Comparison of ENCODE assay signal across 7 mouse cellular contexts in the genomic region with DNA sequence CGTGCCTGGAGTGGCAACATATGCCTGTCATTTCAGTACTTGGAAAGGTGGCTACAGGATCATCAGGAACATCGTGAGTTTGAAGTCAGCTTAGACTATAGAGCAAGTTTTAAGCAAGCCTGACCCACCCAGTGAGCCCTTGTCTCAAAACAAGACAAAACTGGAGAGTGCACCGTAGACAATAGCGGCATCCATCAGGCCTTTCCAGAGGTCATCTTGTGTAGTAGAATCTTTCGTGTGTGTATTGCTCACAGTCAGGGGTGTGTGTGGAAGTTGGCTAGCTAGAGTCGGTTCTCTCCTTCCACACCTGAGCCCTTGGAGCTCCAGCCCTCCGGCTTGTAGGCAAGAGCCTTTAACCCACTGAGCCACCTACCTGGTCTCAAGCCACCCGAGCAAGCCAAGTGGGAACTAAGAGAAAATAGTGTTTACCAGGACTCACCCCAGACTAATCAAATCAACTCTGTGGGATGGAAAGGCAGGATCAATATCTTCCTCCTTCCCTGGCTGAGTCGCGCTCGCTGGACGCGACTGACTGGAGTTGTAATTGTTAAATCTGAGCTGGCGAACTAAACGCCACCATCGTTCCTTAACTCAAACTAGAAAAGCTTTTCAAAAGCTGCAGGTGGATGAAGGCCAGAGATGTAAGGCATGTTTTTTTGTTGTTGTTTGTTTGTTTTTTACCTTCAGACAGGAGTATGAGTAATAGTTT. TPM values are rescaled to one million over a fixed set of nuclear protein-coding genes. Genes with fewer than 3 reads are reported as not detected.
A peak's percentile ranks its signal among the peaks of the same experiment; 100 is the strongest.
DNase-seq lines count a peak whose midpoint lies in the region; ATAC-seq and TF ChIP-seq lines count a peak whose summit lies in the region.

No protein-coding gene starts in this region.

- H3K36me3 ChIP-seq in testis, adult 2 months (ENCODE audit: control insufficient read depth, insufficient read depth, low read length) = no peaks in the 10 kb centered on the region
- H3K36me3 ChIP-seq in forebrain, embryonic 16.5 days (ENCODE audit: control insufficient read depth, insufficient read depth) = no peaks in the 10 kb centered on the region
- no peaks in the 10 kb centered on the region for H3K36me3 ChIP-seq in liver, embryonic 11.5 days (ENCODE audit: control insufficient read depth, insufficient read depth, low read length)

- H3K9me3 ChIP-seq in forebrain, embryonic 16.5 days (ENCODE audit: control insufficient read depth, low read length) = no peaks in the 10 kb centered on the region
- no peaks in the 10 kb centered on the region for H3K9me3 ChIP-seq in liver, embryonic 11.5 days (ENCODE audit: control insufficient read depth, low read length)

- ATAC-seq in forebrain, embryonic 16.5 days = no peak
- peak; percentile 35 for ATAC-seq in liver, embryonic 11.5 days (replicated peaks; ENCODE audit: low FRiP score)

- no peak for DNase-seq in testis, postnatal 10 days (ENCODE audit: low spot score)
- DNase-seq in liver, embryonic 11.5 days (ENCODE audit: low spot score) = no peak
- DNase-seq in testis, postnatal 14 days (ENCODE audit: low spot score) = no peak
- no peak for DNase-seq in spleen, adult 12 weeks (ENCODE audit: low spot score)

- no peak overlapping the region for H3K27ac ChIP-seq in testis, adult 2 months (ENCODE audit: control insufficient read depth, insufficient read depth, low read depth, low read length)
- no peak overlapping the region for H3K27ac ChIP-seq in forebrain, embryonic 16.5 days (ENCODE audit: low read length)
- H3K27ac ChIP-seq in liver, embryonic 11.5 days (ENCODE audit: low read depth, low read length) = no peak overlapping the region
- no peak overlapping the region for H3K27ac ChIP-seq in olfactory bulb, adult 2 months (ENCODE audit: insufficient read depth, low read depth, low read length)

- H3K9ac ChIP-seq in forebrain, embryonic 16.5 days (replicated peaks; ENCODE audit: low read depth, low read length) = peak overlapping the region; percentile 24; the same call in 1 of the 2 replicates
- H3K9ac ChIP-seq in liver, embryonic 11.5 days (ENCODE audit: low read depth, low read length) = peak overlapping the region; percentile 34

- 12% methylated on average over 16 of the region's 16 CpGs for WGBS in forebrain, embryonic 16.5 days
- 19% methylated on average over 16 of the region's 16 CpGs for WGBS in liver, embryonic 11.5 days
- 28% methylated on average over 16 of the region's 16 CpGs for WGBS in olfactory bulb, adult 2 months

- H3K4me1 ChIP-seq in testis, adult 2 months (ENCODE audit: control insufficient read depth, insufficient read depth, low read length) = peaks cover 3% of the 10 kb centered on the region
- peaks cover 7% of the 10 kb centered on the region; the same call in 1 of the 2 replicates for H3K4me1 ChIP-seq in forebrain, embryonic 16.5 days (replicated peaks; ENCODE audit: control insufficient read depth, insufficient read depth, low read length)
- 0 out of 2 replicates have a peak, but pooled peaks cover 2% of the 10 kb centered on the region for H3K4me1 ChIP-seq in liver, embryonic 11.5 days (replicated peaks; ENCODE audit: control insufficient read depth, insufficient read depth, low read length)
- peaks cover 4% of the 10 kb centered on the region; the same call in 1 of the 2 replicates for H3K4me1 ChIP-seq in olfactory bulb, adult 2 months (ENCODE audit: control insufficient read depth, insufficient read depth, low read length)

- H3K27me3 ChIP-seq in testis, adult 2 months (ENCODE audit: control insufficient read depth, insufficient read depth, low read length) = no peaks in the 10 kb centered on the region
- H3K27me3 ChIP-seq in forebrain, embryonic 16.5 days (replicated peaks; ENCODE audit: control insufficient read depth, insufficient read depth, low read length) = no peaks in the 10 kb centered on the region; the same call in 1 of the 2 replicates
- no peaks in the 10 kb centered on the region for H3K27me3 ChIP-seq in liver, embryonic 11.5 days (replicated peaks; ENCODE audit: control insufficient read depth, insufficient read depth, low read length)

- TF ChIP-seq CTCF in testis, adult 2 months (IDR thresholded peaks at IDR 0.05; ENCODE audit: control insufficient read depth, insufficient read depth, insufficient replicate concordance, low read depth, low read length) = no peak
- no peak for TF ChIP-seq CTCF in olfactory bulb, adult 2 months (IDR thresholded peaks at IDR 0.05; ENCODE audit: insufficient read depth, low read depth, low read length)

- H3K4me3 ChIP-seq in testis, adult 2 months (ENCODE audit: control insufficient read depth, low read depth, low read length) = peak overlapping the region; percentile 52
- peak overlapping the region; percentile 42 for H3K4me3 ChIP-seq in forebrain, embryonic 16.5 days (replicated peaks; ENCODE audit: low read length)
- H3K4me3 ChIP-seq in liver, embryonic 11.5 days (ENCODE audit: low read depth, low read length) = peak overlapping the region; percentile 48
- peak overlapping the region; percentile 28 for H3K4me3 ChIP-seq in olfactory bulb, adult 2 months (ENCODE audit: insufficient read depth, low read depth, low read length)

- TF ChIP-seq POLR2A in testis, adult 2 months (IDR thresholded peaks at IDR 0.05; ENCODE audit: control insufficient read depth, low read depth, low read length) = no peak
- no peak for TF ChIP-seq POLR2A in olfactory bulb, adult 2 months (IDR thresholded peaks at IDR 0.05; ENCODE audit: insufficient read depth, low read depth, low read length)

- peak overlapping the region; percentile 61 for H3K4me2 ChIP-seq in forebrain, embryonic 16.5 days (ENCODE audit: low read length)
- peak overlapping the region; percentile 70 for H3K4me2 ChIP-seq in liver, embryonic 11.5 days

RNA-seq across cellular contexts. Expression of a gene that starts 36.7 kb away (rescaled TPM):
- polyA plus RNA-seq in testis, adult 2 months (2012; rRNA removed) = 0.93 and 1.3 TPM in 2 replicates
- polyA plus RNA-seq in forebrain, embryonic 16.5 days (2015; fragmentation: Nextera tagmentation; extraction: Ambion mirVana) = 184 and 188 TPM in 2 replicates
- polyA plus RNA-seq in liver, embryonic 11.5 days (2014; fragmentation: Nextera tagmentation; extraction: Ambion mirVana) = 13.2 and 14.7 TPM in 2 replicates
- not detected in 2 replicates for polyA plus RNA-seq in olfactory bulb, adult 2 months (2012; ENCODE audit: insufficient read depth, insufficient read length, low replicate concordance, missing spikeins)

Comparison
In these comparisons a context has a peak if more than half of its experiments do, and no peak if none do; other contexts are left out.
1. RNA of a gene that starts 36.7 kb away (polyA plus RNA-seq): 184 to 188 TPM in forebrain, embryonic 16.5 days; 13.2 to 14.7 TPM in liver, embryonic 11.5 days, 0.93 to 1.3 TPM in testis, adult 2 months and not detected in olfactory bulb, adult 2 months; every median in the first group is over 10 times any median in the second.
2. Peak in every context shown above with its lines, with median percentiles within 50 percentile points of each other: H3K4me3 ChIP-seq.